Mouse (Mus musculus) kidney, postnatal 4 days (tissue): Measurements from ENCODE around the gene Psmd14.

Experiments
- DNase-seq, 2 experiments: peaks; one replicate each; pipeline ENCODE4 v3.0.0; 2021; ENCODE audit warnings: mixed read lengths in 2 of 2

The Psmd14 gene

DNA sequence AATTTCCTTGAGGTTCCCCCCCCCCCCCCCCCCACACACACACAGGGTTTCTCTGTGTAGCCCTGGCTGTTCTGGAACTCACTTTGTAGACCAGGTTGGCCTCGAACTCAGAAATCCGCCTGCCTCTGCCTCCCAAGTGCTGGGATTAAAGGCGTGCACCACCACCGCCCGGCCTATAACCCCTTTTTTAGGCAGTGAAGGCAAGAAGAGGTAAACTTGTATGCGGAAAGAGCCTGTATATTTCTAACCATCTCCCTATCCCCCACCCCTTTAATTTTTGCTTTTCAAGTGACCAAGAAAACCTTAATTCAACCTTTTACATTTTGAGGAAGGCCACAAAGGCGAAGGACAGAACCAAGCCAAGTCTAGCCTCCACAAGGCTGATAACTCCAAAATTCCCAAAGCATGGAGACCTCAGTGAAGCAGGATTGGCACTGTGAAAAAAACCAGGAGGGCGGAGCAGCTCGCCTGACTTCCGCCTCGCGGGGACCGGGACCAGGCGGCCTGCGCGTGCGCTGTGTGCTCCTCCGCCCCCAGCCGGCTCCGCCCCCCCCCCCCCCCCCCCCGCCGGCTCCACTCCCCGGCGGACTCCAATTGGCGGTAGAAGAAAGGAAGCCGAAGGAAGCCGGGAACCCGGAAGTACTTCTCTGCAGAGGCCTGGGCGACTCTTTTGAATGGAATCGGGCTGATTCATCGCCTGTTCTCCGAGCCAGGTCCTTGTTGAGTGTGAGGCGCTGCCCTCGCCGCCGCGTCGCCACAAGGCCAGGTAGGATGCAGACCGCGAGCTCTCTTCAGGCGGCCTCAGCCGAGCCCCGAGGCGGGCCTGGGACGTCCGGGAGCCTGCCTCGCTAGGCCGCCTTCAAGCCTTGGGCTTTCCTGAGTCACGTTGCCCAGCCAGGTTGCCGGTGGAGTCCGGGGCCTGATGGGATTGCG, at the start of gene Psmd14:
Gene Psmd14 (plus strand): TSS at position 587 of the 933 bp plus-strand sequence.
- DNase-seq, result peak; percentile 90 to 94

DNA sequence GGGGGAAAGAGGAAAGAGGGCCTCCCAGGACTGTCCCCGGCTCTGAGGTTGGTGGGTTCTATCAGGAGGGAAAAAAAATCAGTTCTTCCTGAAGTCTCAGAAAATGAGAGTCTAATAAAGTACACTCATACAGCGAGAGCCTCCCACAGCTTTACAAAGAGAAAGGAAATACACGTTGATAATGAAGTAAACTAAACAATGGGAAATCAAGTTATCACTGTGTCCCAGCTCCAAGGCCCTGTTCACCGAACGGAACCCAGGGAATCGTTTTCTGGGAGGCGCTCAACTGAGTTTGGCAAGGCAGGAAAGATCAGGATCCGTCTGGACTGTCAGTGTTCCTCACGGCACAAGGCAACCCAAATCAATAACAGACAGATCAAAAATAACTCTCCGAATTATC, 48.7 kb upstream of the Psmd14 start:
- no peak for DNase-seq

DNA sequence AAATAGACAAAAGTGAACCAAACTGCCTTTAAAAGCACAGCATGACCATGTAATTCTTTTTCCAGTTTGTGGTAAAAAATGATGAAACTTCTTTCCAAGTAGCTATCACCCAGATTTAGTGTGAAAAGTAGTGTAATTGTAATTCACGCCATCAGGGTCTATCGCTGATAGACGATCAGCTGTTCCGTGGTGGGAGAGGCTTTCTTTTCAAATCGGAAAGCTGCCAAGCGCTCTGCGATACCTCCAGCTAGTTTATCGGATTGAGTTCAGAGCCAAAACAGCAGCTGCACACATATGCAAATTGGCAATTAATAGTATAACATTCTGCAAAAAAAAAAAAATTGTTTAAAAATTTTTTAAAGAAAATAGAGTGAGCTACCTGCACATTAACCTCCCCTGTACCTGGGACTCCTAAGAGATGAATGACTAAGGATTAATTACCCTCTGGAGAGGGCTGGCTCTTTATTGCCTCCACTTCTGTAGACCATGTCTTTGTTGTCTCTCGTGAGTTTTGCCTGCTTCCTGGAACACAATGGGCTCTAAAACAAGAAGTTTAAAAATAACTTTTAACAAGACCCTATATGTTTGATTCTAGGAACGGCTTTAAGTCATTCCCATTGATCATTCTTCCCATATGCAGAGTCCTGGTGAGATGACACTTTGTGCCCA, 47.8 kb upstream of the Psmd14 start:
- no peak for DNase-seq

DNA sequence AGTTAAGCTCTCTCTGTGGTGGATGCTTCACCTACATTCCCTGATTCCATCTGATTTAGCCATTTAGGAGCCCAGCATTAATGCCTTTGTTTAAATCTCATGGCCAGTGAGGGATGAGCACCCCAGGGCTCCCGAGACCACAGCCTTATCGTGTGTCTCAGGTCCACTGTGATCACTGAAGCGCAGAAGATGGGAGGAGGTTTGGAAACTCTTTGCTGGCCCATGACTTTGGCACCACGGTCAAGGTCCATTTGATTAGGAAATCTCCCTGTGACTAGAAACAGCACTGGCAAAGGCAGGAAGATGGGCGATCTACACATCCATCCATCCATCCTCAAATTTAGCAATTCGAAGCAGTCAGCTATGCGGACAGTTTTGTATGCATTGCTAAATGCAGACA, 44.1 kb upstream of the Psmd14 start:
- DNase-seq, result no peak

DNA sequence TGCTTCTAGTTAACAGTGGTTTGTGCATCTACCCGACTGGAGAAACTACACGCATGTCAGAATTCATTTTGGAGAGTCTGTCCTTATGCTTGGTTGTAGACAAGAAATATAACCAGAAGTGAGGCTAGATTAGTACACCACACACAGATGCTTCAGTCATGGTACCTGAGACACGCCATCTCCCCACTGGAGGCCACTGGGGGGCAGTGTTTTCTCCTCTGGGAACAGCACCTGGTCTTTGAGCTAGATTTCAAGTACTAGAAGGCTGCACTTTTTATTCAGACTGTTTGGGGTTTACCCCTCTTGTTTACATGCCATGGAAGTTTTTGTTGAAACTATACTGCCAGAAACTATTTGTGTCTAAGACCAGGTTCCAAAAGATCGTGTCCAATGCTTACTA, 43.2 kb upstream of the Psmd14 start:
- DNase-seq, result peak; percentile 68 to 72

DNA sequence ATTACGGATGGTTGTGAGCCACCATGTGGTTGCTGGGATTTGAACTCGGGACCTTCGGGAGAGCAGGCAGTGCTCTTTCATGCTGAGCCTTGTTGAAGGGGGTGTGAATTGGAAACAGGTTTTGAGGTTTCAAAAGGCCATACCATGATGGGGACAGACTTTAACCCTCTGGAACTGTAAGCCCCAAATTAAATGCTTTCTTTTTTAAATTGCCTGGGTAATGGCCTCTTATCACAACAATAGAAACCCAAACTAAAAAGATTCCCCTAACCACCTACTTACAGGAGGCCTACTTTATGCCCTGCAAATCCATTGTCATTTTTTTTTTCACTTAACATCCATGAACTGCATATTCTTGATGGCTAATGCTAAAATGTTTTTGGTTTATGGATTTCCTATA, 36.9 kb upstream of the Psmd14 start:
- DNase-seq, result no peak

DNA sequence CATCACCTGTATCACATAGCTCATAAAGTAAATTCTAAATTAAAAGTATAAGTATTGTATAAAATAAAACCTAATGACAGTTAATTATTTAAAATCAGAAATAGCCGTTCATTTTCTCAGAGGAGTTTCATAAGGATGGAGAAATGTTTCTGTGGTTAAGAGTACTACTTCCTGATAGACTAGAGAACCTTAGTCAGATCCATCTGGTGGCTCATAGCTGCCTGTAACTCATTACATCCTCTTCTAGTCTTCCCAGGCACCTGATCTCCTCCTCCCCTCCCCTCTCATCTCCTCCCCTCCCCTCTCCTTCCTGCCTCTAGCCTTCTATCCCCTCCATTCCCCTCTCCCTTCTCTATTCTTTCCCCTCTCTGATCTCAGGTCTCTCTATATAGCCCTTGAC, 29.9 kb upstream of the Psmd14 start:
- no peak for DNase-seq

DNA sequence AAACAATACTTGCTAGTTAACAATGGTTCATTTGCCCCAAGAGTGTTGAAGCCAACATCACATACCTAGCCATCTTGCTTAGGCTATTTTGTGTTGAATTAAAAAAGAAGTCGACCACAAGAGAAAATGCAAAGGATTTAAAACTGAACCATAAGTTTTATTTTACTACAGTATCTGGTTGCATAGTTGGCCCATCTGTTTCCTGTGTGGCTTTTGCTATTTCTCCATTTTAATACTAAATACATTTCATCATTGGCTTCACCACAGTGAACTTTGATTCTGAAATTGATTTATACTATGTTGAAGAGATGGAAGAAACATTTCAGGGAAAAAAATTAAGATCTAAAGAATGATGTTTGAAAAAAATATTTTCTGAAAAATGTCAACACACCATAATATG, 25.0 kb upstream of the Psmd14 start:
- no peak for DNase-seq

DNA sequence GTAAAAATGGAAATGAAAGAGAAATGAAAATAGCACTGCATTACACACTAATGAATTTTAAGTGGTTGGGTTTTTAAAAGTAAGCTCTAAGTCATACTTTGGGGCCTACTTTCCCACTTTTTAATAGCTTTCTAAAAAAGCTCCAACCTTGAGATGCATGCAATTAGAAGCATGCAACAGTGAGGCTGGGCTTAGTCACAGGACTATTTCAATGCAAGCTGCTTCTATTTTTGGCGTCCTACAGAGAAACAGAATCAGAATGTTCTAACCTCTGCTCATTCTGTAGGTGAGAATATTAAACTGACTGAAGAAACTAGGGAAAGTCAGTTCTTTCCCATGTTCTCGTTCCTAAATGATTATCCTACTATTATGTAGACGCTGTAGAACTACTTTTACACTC, 22.4 kb upstream of the Psmd14 start:
- DNase-seq, result no peak

DNA sequence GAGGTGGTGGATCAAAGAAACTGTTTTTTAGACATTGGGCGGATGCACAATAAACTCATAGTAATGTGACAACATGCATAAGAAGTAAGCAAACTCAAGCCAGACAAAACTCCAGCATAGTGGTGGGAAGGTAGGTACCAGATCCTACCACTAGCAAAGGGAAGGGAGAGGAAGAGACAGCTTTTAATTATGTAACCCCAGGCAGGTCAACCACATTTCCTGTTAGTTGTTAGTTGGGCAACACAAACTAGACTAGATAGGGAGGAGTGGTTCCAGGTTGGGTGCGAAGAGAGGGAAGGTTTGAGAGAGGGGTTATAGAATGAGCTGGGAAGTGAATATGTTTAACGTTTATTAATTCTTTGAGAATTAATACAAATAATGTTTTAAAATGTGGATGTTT, 1.9 kb upstream of the Psmd14 start:
- DNase-seq, result no peak

DNA sequence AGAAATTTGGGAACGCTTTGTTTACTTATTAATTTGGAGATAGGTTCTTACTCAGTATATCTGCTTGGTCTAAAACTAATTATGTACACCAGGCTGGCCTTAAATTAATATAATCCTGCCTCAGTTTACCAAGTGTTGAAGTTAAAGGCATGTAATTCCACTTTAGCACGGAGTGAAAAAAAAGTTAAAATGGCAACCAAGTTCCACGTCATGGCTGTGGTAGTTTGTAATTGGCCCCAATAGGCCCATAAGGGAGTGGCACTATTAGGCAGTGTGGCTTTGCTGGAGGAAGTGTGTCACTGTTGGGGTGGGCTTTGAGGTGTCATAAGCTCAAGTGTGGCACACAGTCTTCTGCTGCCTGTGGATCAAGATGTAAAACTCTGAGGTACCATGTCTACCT, 1.0 kb downstream of the Psmd14 start:
- DNase-seq, result no peak

DNA sequence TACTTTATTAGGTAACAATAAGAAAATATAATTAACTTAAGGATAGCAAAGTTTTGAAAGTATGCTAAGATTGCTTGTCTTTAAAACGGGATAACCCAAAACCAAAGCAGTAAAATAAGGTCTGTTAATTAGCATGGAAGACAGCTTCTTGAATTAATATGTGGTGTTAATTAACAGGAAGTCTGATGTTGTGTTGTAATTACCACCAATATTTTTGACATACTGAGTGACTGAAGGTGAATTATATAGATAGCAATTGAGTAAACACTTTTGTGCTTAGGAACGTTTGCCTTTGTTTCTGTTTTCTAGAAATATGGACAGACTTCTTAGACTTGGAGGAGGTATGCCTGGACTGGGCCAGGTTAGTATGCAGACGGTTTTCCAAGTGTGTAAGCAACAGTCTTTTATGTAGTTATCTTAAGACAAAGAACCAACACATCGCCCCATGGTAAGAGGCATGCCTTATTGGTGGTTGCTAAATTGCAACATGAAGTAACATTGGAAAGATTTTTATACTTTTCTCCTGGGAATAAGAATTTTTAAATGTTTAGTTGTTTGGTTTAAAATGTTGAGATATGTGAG, 11.0 kb downstream of the Psmd14 start:
- DNase-seq, result no peak

DNA sequence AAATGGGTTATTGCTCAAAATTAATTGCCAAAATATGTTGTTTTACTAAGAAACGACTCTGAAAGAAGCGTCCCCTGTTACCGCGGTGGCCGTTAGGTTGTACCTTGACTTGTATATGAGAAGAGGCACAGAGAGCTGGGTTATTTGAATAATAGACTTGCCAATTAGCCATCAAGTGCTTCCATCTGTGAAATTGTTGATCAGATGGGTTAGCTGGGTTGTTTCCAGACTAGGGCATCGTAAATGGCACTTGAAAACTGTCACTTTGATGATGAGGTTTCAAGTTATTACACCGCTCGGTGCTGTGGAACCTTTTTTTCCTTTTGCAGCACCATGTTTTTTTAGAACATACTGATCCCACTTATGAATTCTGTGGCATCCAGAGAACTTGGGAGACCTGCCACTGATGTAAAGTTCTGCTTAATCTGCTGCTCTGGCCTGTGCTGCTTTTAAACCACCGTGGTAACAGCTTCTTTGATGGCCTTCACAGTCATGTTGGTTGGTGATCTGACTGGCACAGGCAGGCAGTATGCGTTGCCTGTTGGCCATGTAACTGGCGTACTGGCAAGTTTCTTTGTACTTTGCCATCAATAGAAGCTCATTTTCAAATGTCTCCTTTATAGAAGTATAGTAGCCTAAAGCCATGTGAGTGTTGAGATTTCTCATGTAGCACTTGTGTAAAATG, 21.4 kb downstream of the Psmd14 start:
- DNase-seq, result no peak

DNA sequence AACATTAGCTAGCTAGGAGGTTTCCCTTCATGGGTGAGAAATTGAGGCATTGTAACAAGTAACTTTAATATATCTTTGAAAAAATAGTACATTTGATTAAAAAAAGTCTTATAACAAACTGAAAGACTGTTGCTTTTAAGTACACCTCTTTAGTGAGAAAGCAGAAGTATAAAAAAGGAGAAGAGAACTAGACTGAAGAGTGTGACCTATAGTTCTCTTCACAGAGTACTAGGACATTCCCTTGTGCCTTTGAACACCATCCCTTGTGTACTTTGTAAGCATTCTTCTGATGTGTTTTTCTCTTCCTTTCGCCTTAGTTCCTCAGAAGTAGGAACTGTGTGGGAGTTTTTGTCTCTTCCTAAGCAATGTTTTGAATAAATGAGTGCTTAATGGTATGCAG, 22.7 kb downstream of the Psmd14 start:
- no peak for DNase-seq

DNA sequence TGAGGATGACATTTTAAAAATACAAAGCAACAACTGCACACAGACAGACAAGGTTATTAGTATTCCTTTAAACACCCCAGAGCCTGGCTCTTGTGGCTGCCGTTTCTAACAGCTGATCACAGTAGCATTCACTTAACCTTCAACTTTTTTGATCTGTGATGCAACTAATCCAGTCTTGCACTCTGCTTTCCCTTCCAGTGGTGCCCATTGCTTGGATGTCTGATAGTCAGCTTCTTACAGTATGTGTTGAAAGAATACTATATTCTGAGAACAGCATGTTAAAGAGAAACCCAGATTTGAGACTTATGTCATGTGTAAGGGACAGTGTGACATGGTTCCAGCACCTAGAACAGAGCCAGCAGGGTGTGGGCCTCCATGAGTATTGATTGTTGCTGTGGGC, 34.6 kb downstream of the Psmd14 start:
- no peak for DNase-seq

DNA sequence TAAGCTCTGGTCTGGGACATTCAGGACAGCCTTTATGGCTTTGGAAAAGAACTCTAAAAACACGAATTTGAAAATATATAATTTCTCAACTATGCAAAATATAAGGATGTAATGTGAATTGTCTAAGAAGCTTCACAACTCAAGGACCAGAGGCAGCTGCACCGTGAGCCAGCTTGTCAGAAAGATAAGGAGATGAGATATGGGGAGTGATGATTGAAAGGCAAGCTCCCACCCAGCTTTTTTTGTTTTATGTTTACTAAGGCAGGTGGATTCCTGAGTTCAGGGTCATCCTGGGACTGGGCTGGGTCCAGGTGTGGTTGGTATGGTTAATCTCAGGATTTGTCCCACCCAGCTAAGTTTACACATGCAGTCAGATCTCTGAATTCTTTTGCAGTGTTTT, 35.1 kb downstream of the Psmd14 start:
- no peak for DNase-seq

DNA sequence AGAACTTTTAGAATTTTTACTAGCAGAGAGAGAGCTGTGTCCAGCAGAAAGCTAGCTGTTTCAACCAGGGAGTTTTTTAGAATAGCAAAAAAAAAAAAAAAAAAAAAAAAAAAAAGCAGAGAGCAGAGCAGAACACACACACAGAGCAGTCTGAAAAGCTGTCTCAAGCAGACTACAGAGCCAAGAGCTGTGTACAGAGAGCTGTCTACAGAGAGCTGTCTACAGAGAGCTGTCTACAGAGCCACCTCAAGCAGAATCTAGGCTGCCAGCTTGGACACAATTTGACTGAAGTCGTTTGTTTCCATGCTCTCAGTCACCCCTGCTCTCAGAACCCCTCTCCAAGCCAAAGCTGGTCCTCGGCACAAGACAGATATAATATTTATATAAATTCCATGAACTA, 35.9 kb downstream of the Psmd14 start:
- no peak for DNase-seq

DNA sequence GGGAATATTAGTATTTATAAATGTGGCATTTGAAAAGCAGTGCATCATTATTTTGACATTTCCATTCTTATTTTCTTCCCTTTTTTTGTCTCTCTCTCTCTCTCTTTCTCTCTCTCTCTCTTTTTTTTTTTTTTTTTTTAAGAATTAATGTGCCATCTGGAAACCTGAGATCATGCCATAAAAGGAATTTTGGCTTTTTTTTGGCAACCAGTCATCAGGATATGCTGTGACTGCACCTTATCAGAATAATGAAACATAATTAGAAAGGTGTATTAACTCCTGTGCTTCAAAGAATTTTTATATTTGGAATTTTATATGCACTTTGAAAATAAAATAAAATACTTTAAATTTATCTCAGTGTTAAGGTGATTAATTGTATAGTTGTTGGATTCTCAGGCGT, 39.2 kb downstream of the Psmd14 start:
- no peak for DNase-seq

DNA sequence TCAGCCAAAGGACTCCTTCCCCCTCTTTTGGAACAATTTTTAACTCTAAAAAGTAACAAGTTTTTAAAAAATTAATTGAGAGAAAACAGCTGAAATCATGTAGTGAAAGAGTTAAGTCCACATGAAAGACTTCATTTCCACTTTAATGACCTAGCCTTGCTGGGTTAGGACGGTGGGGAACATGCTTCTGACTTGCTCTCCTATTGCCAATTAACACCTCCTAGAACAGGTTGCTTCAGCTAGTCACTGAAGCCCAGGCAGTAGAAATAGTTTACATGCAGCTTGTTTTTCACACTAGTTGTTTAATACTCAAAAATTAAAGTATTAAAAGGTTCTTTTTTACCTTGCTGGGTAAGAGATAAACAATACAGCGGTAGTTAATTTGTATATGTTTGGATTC, 39.8 kb downstream of the Psmd14 start:
- DNase-seq, result no peak

DNA sequence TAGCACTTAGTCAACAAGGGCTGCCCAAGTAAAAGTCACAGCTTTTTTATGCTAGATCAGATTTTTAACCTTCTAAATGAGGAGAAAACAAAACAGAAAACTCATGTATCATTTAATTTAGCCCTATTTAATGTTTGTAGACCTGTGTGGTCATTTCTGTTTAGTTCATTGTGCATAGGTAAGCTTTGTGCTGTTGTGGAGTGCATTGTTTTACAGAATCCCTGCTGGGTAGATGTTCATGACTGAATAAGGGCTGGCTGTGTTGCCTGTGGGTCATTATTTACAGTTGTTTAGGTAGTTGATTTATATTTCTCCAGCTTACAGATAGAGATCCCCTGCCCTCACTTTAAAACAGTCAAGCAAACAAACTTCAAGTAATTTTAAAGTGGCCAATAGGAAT, 40.9 kb downstream of the Psmd14 start:
- DNase-seq, result no peak

DNA sequence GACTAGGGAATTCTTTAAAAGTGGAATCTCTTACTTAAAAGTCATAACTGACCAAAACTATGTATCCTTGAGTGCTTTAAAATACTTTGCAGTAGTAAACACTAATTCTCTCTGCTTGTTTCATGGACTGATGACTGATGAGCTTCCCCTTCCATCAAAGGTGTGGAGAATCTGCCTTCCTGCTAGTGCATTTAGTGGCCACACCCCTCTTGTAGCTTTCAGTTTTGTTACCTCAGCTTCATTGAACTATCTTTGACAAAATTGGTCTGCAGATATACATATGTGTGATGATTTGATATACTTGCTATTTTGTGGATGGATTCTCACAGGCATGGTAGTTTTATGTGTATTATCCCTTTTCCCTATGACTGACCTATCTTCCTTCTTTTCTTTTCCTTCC, 43.5 kb downstream of the Psmd14 start:
- DNase-seq, result no peak

DNA sequence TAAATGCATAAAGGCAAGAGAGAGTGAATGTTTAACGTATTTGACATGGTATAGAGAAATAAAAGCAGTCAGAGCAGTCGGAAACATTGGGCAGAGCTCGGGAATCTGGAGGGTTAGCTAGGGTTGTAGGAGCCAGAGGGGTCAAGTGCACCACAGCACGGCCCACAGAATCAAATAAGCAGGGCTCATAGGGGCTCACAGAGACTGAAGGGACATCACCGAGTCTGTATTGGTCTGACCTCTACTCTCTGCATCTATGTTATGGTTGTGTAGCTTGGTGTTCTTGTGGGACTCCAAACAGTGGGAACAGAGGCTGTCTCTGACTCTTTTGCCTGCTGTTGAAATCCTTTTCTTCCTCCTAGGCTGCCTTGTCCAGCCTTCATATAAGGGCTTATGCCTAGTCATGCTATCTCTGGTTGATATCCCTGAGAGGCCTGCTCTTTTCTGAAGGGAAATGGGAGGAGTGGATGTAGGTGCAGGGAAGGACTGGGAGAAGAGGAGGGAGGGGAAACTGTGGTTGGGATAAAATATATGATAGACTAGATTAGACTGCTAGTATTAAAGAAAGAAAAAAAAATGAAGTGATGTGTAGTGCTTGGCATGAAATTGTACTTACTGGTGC, 47.9 kb downstream of the Psmd14 start:
- DNase-seq, result no peak

DNA sequence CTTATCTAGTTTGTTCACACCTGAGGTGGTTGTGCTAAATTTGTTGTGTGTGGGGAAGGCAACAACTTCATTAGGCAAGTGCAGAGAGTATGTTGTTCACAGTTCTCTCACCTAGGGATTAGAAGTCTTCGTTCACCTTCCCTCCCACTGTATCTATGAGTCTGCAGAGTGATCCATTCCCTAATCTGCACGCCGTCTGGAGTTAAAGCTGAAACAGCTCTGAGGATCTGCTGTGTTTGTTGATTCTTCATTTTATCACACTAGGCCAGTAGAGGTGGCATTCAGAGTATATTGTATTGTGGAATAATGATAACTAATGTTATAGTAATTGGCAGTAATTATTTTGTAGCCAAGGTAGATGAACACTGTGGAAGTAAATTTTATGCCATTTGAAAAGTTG, 48.5 kb downstream of the Psmd14 start:
- no peak for DNase-seq
